ENCODE assay signal across 1 mouse cellular context in the genomic region with DNA sequence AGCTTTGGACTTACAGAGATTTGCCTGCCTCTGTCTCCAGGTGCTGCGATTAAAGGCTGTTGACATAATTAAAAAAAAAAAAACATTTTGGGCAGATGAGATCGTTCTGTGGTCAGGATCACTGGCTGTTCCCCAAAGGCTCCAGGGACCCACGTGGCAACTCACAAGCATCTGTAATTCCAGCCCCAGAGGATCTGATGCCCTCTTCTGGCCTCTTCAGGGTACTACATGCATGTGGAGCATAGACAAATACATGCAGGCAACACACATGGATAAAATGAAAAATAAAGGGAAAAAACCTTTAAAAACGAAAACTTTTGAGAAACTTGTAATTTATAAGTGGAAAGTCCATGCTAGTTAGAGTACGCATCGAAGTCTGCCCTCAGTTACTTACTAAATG.
A peak's percentile ranks its signal among the peaks of the same experiment; 100 is the strongest.
TF ChIP-seq lines count a peak whose summit lies in the region.

No protein-coding gene starts in this region.

TF ChIP-seq in MEL, 35 proteins besides CTCF, POLR2A, EP300 and RAD21 (continued from another document):
- TF ChIP-seq ZKSCAN1 (IDR thresholded peaks at IDR 0.05; ENCODE audit: low read depth, low read length), result no peak
- no peak for TF ChIP-seq ZMIZ1 (IDR thresholded peaks at IDR 0.05; ENCODE audit: low read depth, low read length)
- peak; percentile 77 for TF ChIP-seq SMC3 (IDR thresholded peaks at IDR 0.05; ENCODE audit: low read depth, low read length)
- no peak for TF ChIP-seq ETS1 (IDR thresholded peaks at IDR 0.05; ENCODE audit: low read depth, low read length)
- peak; percentile 98 for TF ChIP-seq MYC (IDR thresholded peaks at IDR 0.05; ENCODE audit: low read depth, low read length)
- no peak for TF ChIP-seq NRF1 (IDR thresholded peaks at IDR 0.05; ENCODE audit: insufficient read depth, low read depth, low read length, poor library complexity, severe bottlenecking)
- TF ChIP-seq MAX (IDR thresholded peaks at IDR 0.05; ENCODE audit: low read length), result peak; percentile 86
- TF ChIP-seq SIN3A (IDR thresholded peaks at IDR 0.05; ENCODE audit: low read length), result peak; percentile 64; the same call in 1 of the 2 replicates
- no peak for TF ChIP-seq MEF2A (IDR thresholded peaks at IDR 0.05; ENCODE audit: extremely low read depth, insufficient replicate concordance, low read depth, low read length, poor library complexity, severe bottlenecking)
- TF ChIP-seq TAL1 (IDR thresholded peaks at IDR 0.05; ENCODE audit: low read length), result no peak
- no peak for TF ChIP-seq USF2 (IDR thresholded peaks at IDR 0.05; ENCODE audit: borderline replicate concordance in 1 of 2, insufficient read depth in 1 of 2, low read depth in 1 of 2, low read length in 2 of 2)
- TF ChIP-seq JUND (IDR thresholded peaks at IDR 0.05; ENCODE audit: low read depth, low read length), result no peak
- TF ChIP-seq HCFC1 (IDR thresholded peaks at IDR 0.05; ENCODE audit: low read depth, low read length), result no peak
- no peak for TF ChIP-seq MAZ (IDR thresholded peaks at IDR 0.05; ENCODE audit: low read depth, low read length)
- TF ChIP-seq UBTF (IDR thresholded peaks at IDR 0.05; ENCODE audit: borderline replicate concordance, insufficient read depth, low read depth, low read length), result no peak
- peak; percentile 74 for TF ChIP-seq ZNF384 (IDR thresholded peaks at IDR 0.05; ENCODE audit: low read depth, low read length)
- no peak for TF ChIP-seq GABPA (IDR thresholded peaks at IDR 0.05; ENCODE audit: low read depth, low read length)
- no peak for TF ChIP-seq MYB (IDR thresholded peaks at IDR 0.05; ENCODE audit: low read depth, low read length)
- TF ChIP-seq CHD1 (IDR thresholded peaks at IDR 0.05; ENCODE audit: low read depth, low read length), result no peak
- peak; percentile 42 for TF ChIP-seq ZC3H11A (IDR thresholded peaks at IDR 0.05; ENCODE audit: low read depth, low read length)
- no peak for TF ChIP-seq MAFK (IDR thresholded peaks at IDR 0.05; ENCODE audit: borderline replicate concordance, low read depth, low read length)
- no peak for TF ChIP-seq ELF1 (IDR thresholded peaks at IDR 0.05; ENCODE audit: low read depth, low read length)
- no peak for TF ChIP-seq POLR2AphosphoS5 (IDR thresholded peaks at IDR 0.05; ENCODE audit: borderline replicate concordance, low read depth, low read length)
- no peak for TF ChIP-seq E2F4 (IDR thresholded peaks at IDR 0.05; ENCODE audit: borderline replicate concordance, low read depth, low read length)
- no peak for TF ChIP-seq KAT2A (conservative IDR thresholded peaks at IDR 0.05; ENCODE audit: low read depth, low read length)
- no peak for TF ChIP-seq GATA1 (IDR thresholded peaks at IDR 0.05; ENCODE audit: low read depth, low read length)
- no peak for TF ChIP-seq CHD2 (IDR thresholded peaks at IDR 0.05; ENCODE audit: low read length)
- peak; percentile 83 for TF ChIP-seq USF1 (IDR thresholded peaks at IDR 0.05; ENCODE audit: low read depth, low read length)
- TF ChIP-seq TBP (IDR thresholded peaks at IDR 0.05; ENCODE audit: low read depth, low read length), result no peak
